Mouse (Mus musculus): ENCODE measurements at regions not wholly inside any gene's neighbourhood (a gene's known extent, or its start where the extent isn't known, plus 50 kb on each side); places are given as distances from the start of the nearest gene placed in this dataset.

DNA sequence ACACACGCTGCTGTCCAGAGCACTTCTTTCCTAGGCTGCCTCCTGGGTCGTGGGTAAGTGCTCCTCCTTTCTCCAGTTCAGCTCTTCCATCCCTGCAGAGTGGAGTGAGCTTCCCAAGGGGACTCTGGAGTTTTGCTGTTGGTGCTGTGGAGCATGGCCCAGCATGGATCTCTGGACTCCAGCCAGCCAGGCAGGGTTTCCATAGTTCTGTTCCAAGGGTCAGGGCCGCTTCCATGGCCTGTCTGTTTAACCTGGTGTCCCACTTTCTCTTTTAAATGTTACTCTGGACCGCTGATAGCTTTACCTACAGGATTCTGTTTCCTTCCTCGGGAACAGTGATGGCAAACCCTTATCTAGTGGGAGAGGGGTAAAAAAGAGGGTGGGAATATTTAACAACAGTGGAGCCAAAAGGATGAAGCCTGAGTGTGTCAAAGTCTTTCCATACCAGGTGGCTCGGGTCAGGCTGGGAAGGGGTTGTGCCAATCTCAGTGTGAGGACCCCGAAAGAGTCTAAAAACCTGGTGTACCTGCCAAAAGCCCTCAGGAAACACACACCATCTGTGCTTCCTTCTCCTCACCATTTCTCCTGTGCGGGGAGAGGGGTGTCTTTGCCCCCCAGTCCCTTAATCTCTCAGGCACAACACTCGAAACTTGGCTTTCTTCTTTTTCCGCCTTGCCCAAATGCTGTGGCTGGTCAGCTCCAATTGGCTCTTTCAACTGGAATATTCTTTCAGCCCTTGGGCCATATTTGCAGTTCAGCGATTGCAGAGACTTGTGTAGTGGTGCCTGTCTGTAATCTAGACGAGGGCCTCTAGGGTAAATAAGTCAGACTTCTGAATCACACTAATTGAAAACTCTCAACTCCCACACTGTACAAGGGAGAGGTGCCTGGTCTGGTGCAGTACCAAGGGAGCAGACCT is 222.8 kb upstream of the Fam19a5 start:
- Histone ChIP-seq H3K27me3 (ENCODE audit: control insufficient read depth, insufficient read depth, low read length) (no peaks in the 10 kb centered on the region), H3K4me1 (replicated peaks; ENCODE audit: control insufficient read depth, insufficient read depth, low read length) (no peaks in the 10 kb centered on the region), H3K4me2 (ENCODE audit: low read depth, low read length, severe bottlenecking) (no peak overlapping the region), H3K4me3 (ENCODE audit: low read depth, low read length) (no peak overlapping the region), H3K9ac (ENCODE audit: low read length) (no peak overlapping the region), H3K27ac (ENCODE audit: low read depth, low read length) (no peak overlapping the region), H3K36me3 (ENCODE audit: control insufficient read depth, insufficient read depth, low read length) (no peaks in the 10 kb centered on the region), H3K9me3 (ENCODE audit: control insufficient read depth, low read length) (no peaks in the 10 kb centered on the region)
- DNase-seq (ENCODE audit: low spot score) (no peak), ATAC-seq (replicated peaks; ENCODE audit: low FRiP score) (no peak)
- 83% methylated on average over 12 of the region's 12 CpGs for WGBS

DNA sequence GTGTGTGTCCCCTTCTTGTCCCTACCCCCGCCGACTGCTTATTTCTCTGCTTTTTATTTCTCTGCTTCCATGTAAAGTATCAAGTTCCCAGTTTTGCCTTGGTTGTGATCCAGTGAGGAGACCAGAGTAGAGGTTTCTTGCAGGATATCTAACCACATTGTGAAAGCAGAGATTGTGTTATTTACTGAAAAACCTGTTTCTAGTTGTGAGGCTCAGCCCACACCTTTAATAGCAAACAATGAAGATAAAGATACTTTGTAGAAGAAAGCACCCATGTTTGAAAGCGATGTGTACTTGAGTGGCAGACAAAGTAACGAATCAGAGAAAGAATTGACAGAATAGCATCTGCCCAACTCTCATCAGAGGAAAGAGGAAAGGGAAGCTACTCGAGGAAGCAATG is 218.7 kb upstream of the Fam19a5 start:
- Histone ChIP-seq H3K4me3 (ENCODE audit: low read depth, low read length) (no peak overlapping the region), H3K4me1 (replicated peaks; ENCODE audit: control insufficient read depth, insufficient read depth, low read length) (no peaks in the 10 kb centered on the region), H3K4me2 (ENCODE audit: low read depth, low read length, severe bottlenecking) (no peak overlapping the region), H3K36me3 (ENCODE audit: control insufficient read depth, insufficient read depth, low read length) (no peaks in the 10 kb centered on the region), H3K9ac (ENCODE audit: low read length) (no peak overlapping the region), H3K27me3 (ENCODE audit: control insufficient read depth, insufficient read depth, low read length) (no peaks in the 10 kb centered on the region), H3K9me3 (ENCODE audit: control insufficient read depth, low read length) (no peaks in the 10 kb centered on the region), H3K27ac (ENCODE audit: low read depth, low read length) (no peak overlapping the region)
- DNase-seq (ENCODE audit: low spot score) (no peak), ATAC-seq (replicated peaks; ENCODE audit: low FRiP score) (no peak)
- 86% methylated on average over 5 of the region's 5 CpGs for WGBS

DNA sequence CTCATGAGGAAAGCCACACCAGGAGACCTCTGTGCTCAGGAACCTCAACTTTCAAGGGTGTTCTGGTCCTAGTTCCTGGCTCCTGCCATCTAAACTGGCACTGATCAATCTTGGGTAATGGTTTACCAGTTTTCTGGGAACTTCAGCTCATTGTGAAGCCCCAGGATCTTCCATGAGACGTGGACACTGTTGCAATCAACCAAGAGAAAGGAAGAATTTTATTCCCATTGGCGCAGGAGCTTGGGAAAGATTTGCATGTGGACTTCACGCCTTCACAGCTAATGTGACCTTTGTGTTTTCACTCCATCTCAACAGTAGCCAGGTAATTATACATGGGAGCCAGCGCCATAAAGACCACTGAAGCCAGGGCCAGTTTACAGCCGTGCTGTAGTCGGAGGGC is 217.8 kb upstream of the Fam19a5 start:
- Histone ChIP-seq H3K4me3 (ENCODE audit: low read depth, low read length) (no peak overlapping the region), H3K27me3 (ENCODE audit: control insufficient read depth, insufficient read depth, low read length) (no peaks in the 10 kb centered on the region), H3K36me3 (ENCODE audit: control insufficient read depth, insufficient read depth, low read length) (no peaks in the 10 kb centered on the region), H3K27ac (ENCODE audit: low read depth, low read length) (no peak overlapping the region), H3K4me1 (replicated peaks; ENCODE audit: control insufficient read depth, insufficient read depth, low read length) (no peaks in the 10 kb centered on the region), H3K9me3 (ENCODE audit: control insufficient read depth, low read length) (no peaks in the 10 kb centered on the region), H3K4me2 (ENCODE audit: low read depth, low read length, severe bottlenecking) (no peak overlapping the region), H3K9ac (ENCODE audit: low read length) (no peak overlapping the region)
- ATAC-seq (replicated peaks; ENCODE audit: low FRiP score) (no peak), DNase-seq (ENCODE audit: low spot score) (no peak)
- 78% methylated on average over 6 of the region's 6 CpGs for WGBS

DNA sequence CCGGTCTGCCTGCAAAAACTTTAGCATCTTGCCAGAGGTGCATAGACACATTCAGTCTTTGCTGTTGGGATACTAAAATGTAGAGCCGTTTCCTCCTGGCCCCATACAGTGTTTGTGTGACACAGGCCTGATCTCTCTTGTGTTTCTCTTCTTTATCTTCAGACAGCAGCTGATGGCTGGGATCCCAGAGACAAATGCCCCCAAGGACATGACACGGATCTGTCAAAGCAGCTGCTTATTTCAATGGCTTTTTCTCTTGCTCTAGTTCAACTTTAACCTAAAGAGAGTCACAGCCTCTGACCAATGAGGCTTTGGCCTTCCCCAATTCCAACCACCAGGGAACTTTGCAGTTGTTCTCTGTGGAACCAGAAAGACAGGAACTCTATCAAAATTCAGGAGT is 211.7 kb upstream of the Fam19a5 start:
- no peak overlapping the region for H3K4me2 ChIP-seq (ENCODE audit: low read depth, low read length, severe bottlenecking)
- no peaks in the 10 kb centered on the region for H3K4me1 ChIP-seq (replicated peaks; ENCODE audit: control insufficient read depth, insufficient read depth, low read length)
- WGBS = 82% methylated on average over 3 of the region's 3 CpGs
- DNase-seq (ENCODE audit: low spot score) (no peak), ATAC-seq (replicated peaks; ENCODE audit: low FRiP score) (no peak)
- no peaks in the 10 kb centered on the region for H3K9me3 ChIP-seq (ENCODE audit: control insufficient read depth, low read length)
- no peak overlapping the region for H3K9ac ChIP-seq (ENCODE audit: low read length)
- no peak overlapping the region for H3K27ac ChIP-seq (ENCODE audit: low read depth, low read length)
- no peaks in the 10 kb centered on the region for H3K36me3 ChIP-seq (ENCODE audit: control insufficient read depth, insufficient read depth, low read length)
- no peaks in the 10 kb centered on the region for H3K27me3 ChIP-seq (ENCODE audit: control insufficient read depth, insufficient read depth, low read length)
- no peak overlapping the region for H3K4me3 ChIP-seq (ENCODE audit: low read depth, low read length)

DNA sequence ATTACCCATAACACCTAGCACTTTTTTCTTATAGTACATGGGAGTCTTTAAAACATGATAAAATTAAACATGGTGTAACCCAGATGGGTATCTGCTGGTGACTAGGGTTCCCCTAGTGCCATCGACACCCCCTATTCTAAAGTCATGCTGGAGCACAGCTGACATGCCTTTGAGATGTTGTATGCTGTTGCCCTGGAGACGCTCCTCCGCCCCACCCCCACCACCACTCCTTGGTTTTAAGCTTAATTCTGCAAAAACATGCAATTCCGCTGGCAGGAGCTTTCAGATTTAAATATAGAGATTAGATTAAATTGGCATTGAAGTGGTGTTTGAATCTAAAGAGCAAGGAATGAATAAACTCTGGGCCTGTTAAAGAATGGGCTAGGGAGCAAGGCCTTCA is 210.6 kb upstream of the Fam19a5 start:
- WGBS = 79% methylated on average over 4 of the region's 4 CpGs
- no peak overlapping the region for H3K4me2 ChIP-seq (ENCODE audit: low read depth, low read length, severe bottlenecking)
- DNase-seq (ENCODE audit: low spot score) = no peak

DNA sequence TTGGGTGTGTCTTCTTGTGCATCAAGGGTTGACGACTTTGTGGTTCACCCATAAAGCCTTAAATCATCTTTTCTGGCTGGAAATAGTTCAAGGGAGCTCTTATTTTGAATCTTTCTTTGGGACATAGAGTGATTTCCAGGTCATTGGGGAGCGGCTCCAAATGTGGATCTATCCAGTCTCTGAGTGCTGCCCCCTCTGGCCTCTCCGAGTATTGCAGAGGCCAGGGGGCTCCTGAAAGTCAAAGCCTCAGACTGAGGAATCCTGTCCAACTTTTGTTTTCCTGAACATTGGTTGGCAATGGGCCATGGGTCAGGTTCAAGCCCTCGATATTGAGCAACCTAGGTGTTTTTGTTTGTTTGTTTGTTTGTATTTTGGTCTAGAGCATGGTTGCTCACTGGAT is 209.7 kb upstream of the Fam19a5 start:
- no peak overlapping the region for H3K9ac ChIP-seq (ENCODE audit: low read length)
- H3K36me3 ChIP-seq (ENCODE audit: control insufficient read depth, insufficient read depth, low read length) = no peaks in the 10 kb centered on the region
- ATAC-seq (replicated peaks; ENCODE audit: low FRiP score) (no peak), DNase-seq (ENCODE audit: low spot score) (no peak)
- H3K27ac ChIP-seq (ENCODE audit: low read depth, low read length) = no peak overlapping the region
- H3K27me3 ChIP-seq (ENCODE audit: control insufficient read depth, insufficient read depth, low read length) = no peaks in the 10 kb centered on the region
- no peak overlapping the region for H3K4me3 ChIP-seq (ENCODE audit: low read depth, low read length)
- WGBS = 70% methylated on average over 4 of the region's 4 CpGs
- H3K9me3 ChIP-seq (ENCODE audit: control insufficient read depth, low read length) = no peaks in the 10 kb centered on the region
- H3K4me2 ChIP-seq (ENCODE audit: low read depth, low read length, severe bottlenecking) = no peak overlapping the region
- H3K4me1 ChIP-seq (replicated peaks; ENCODE audit: control insufficient read depth, insufficient read depth, low read length) = no peaks in the 10 kb centered on the region

More for the DNA sequence above, 210.6 kb upstream of the Fam19a5 start:
- ATAC-seq (replicated peaks; ENCODE audit: low FRiP score) = no peak
- H3K9me3 ChIP-seq (ENCODE audit: control insufficient read depth, low read length) = no peaks in the 10 kb centered on the region
- H3K27me3 ChIP-seq (ENCODE audit: control insufficient read depth, insufficient read depth, low read length) = no peaks in the 10 kb centered on the region
- H3K36me3 ChIP-seq (ENCODE audit: control insufficient read depth, insufficient read depth, low read length) = no peaks in the 10 kb centered on the region
- H3K9ac ChIP-seq (ENCODE audit: low read length) = no peak overlapping the region
- no peak overlapping the region for H3K4me3 ChIP-seq (ENCODE audit: low read depth, low read length)
- no peak overlapping the region for H3K27ac ChIP-seq (ENCODE audit: low read depth, low read length)
- no peaks in the 10 kb centered on the region for H3K4me1 ChIP-seq (replicated peaks; ENCODE audit: control insufficient read depth, insufficient read depth, low read length)

DNA sequence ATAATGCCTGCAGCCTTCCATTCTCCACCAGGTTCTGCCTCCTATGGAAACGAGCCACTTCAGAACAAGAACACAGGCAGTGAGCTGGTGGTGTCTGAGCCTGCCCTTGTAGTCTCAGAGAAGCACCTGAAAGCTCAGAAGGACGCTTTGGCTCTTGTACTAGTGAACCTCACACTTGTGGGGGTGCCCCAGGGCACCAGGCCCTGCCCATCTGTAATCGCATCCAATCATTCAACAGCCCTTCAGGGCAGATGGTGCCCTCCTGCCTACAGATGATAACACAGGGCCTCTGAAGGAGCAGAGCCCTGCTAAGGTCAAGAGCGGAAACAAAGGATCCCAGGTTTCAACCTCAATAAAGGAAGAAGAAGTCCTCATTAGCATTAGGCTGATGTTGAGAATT is 208.8 kb upstream of the Fam19a5 start:
- WGBS = 83% methylated on average over 4 of the region's 4 CpGs
- Histone ChIP-seq H3K9ac (ENCODE audit: low read length) (no peak overlapping the region), H3K27ac (ENCODE audit: low read depth, low read length) (no peak overlapping the region), H3K4me2 (ENCODE audit: low read depth, low read length, severe bottlenecking) (no peak overlapping the region), H3K4me1 (replicated peaks; ENCODE audit: control insufficient read depth, insufficient read depth, low read length) (no peaks in the 10 kb centered on the region), H3K4me3 (ENCODE audit: low read depth, low read length) (no peak overlapping the region), H3K36me3 (ENCODE audit: control insufficient read depth, insufficient read depth, low read length) (no peaks in the 10 kb centered on the region), H3K9me3 (ENCODE audit: control insufficient read depth, low read length) (no peaks in the 10 kb centered on the region), H3K27me3 (ENCODE audit: control insufficient read depth, insufficient read depth, low read length) (no peaks in the 10 kb centered on the region)
- DNase-seq (ENCODE audit: low spot score) = no peak
- no peak for ATAC-seq (replicated peaks; ENCODE audit: low FRiP score)

DNA sequence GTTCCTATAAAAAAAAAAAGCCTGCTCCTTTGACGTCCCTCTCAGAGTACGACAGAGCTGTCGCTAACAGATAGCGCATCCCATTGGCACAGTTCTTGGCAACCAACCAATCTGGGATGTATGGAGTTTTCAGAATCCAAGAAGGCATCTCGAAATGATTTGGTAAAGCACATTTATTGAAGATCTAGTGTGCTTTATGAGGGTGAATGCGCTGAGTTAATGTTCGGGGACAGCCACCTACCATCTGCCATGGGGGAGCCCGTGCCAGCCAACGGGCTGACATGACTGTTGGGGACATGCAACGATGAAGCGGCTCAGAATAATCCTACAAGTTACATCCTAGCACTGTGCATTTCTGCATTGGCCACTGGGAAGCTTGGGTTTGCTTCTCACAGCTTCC is 208.4 kb upstream of the Fam19a5 start:
- no peaks in the 10 kb centered on the region for H3K4me1 ChIP-seq (replicated peaks; ENCODE audit: control insufficient read depth, insufficient read depth, low read length)
- ATAC-seq (replicated peaks; ENCODE audit: low FRiP score) (no peak), DNase-seq (ENCODE audit: low spot score) (no peak)
- H3K4me3 ChIP-seq (ENCODE audit: low read depth, low read length) = no peak overlapping the region
- H3K27ac ChIP-seq (ENCODE audit: low read depth, low read length) = no peak overlapping the region
- H3K36me3 ChIP-seq (ENCODE audit: control insufficient read depth, insufficient read depth, low read length) = no peaks in the 10 kb centered on the region
- no peak overlapping the region for H3K4me2 ChIP-seq (ENCODE audit: low read depth, low read length, severe bottlenecking)
- H3K9me3 ChIP-seq (ENCODE audit: control insufficient read depth, low read length) = no peaks in the 10 kb centered on the region
- WGBS = 90% methylated on average over 11 of the region's 11 CpGs
- no peak overlapping the region for H3K9ac ChIP-seq (ENCODE audit: low read length)
- no peaks in the 10 kb centered on the region for H3K27me3 ChIP-seq (ENCODE audit: control insufficient read depth, insufficient read depth, low read length)

DNA sequence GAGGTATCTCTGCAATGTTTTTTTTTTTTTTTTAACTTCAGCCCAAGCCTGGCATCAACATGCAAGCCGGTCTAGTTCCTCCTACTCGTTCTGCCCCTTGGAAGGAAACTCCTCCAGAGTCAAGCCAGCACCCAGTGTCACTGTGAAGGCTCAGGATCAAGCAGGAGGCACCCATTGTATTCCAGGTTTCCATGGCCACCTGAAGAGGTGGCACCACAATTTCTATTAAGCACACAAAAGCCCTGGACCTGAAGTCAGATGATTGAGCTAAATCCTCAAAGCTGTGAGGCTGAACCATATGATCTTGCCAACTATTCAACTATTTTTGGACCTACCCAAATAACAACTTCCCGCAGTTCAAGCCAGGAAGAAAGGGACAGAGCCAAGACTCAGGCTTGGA is 204.2 kb upstream of the Fam19a5 start:
- H3K36me3 ChIP-seq (ENCODE audit: control insufficient read depth, insufficient read depth, low read length) = no peaks in the 10 kb centered on the region
- H3K27me3 ChIP-seq (ENCODE audit: control insufficient read depth, insufficient read depth, low read length) = no peaks in the 10 kb centered on the region
- no peak for DNase-seq (ENCODE audit: low spot score)
- H3K9ac ChIP-seq (ENCODE audit: low read length) = no peak overlapping the region
- no peaks in the 10 kb centered on the region for H3K9me3 ChIP-seq (ENCODE audit: control insufficient read depth, low read length)
- H3K4me2 ChIP-seq (ENCODE audit: low read depth, low read length, severe bottlenecking) = no peak overlapping the region
- ATAC-seq (replicated peaks; ENCODE audit: low FRiP score) = no peak
- H3K27ac ChIP-seq (ENCODE audit: low read depth, low read length) = no peak overlapping the region
- H3K4me3 ChIP-seq (ENCODE audit: low read depth, low read length) = no peak overlapping the region
- H3K4me1 ChIP-seq (replicated peaks; ENCODE audit: control insufficient read depth, insufficient read depth, low read length) = no peaks in the 10 kb centered on the region
- WGBS = 59% methylated on average over 3 of the region's 3 CpGs
